In the genomic region with DNA sequence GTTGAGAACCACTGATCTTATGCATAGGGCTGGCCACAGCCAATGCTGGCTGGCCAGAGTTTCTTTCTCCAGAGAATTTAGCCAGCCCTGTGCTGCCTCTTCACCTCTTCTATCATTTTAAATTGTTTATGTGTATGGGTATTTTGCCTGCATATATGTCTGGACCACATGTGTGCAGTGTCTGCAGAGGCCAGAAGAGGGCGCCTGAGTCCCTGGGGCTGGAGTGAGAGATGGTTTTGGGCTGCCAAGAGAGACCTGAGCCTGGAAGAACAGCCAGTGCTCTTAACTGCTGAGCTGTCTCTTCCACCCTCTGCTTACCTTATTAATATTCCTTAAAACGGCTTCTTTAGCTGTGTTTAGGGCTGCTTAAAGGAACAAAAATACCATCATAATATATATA, we compare ENCODE assay signal across 10 mouse cellular contexts.
DNase-seq lines count a peak whose midpoint lies in the region; ATAC-seq lines count a peak whose summit lies in the region.
"Had no signal": no experiment of that assay in that cellular context is flagged by ENCODE, and none has a peak within 500 bp of the region (broad histone marks: within the 10 kb centered on the region; RNA-seq: fewer than 3 reads in every experiment).

No protein-coding gene starts in this region.

- no peak overlapping the region for H3K27ac ChIP-seq in heart, embryonic 12.5 days (ENCODE audit: poor library complexity, severe bottlenecking)
- H3K27ac ChIP-seq in limb, embryonic 10.5 days: no peak overlapping the region

- WGBS in heart, embryonic 12.5 days: 59% methylated on average over 2 of the region's 2 CpGs
- 58% methylated on average over 2 of the region's 2 CpGs for WGBS in limb, embryonic 10.5 days

- no peak overlapping the region for H3K9ac ChIP-seq in heart, embryonic 12.5 days

- 0 out of 2 replicates have a peak, but pooled peaks cover 2% of the 10 kb centered on the region for H3K9me3 ChIP-seq in heart, embryonic 12.5 days (replicated peaks)
- H3K9me3 ChIP-seq in limb, embryonic 10.5 days (replicated peaks): no peaks in the 10 kb centered on the region

- H3K4me3 ChIP-seq in heart, embryonic 12.5 days: no peak overlapping the region
- no peak overlapping the region for H3K4me3 ChIP-seq in limb, embryonic 10.5 days
- H3K4me3 ChIP-seq: myocyte had no signal

- no peaks in the 10 kb centered on the region for H3K36me3 ChIP-seq in heart, embryonic 12.5 days
- H3K36me3 ChIP-seq in limb, embryonic 10.5 days: no peaks in the 10 kb centered on the region

- no peaks in the 10 kb centered on the region for H3K27me3 ChIP-seq in heart, embryonic 12.5 days (replicated peaks)
- H3K27me3 ChIP-seq in limb, embryonic 10.5 days (ENCODE audit: low read depth, poor library complexity, severe bottlenecking): no peaks in the 10 kb centered on the region

- H3K4me1 ChIP-seq in heart, embryonic 12.5 days (replicated peaks): 0 out of 2 replicates have a peak, but pooled peaks cover 6% of the 10 kb centered on the region
- H3K4me1 ChIP-seq in limb, embryonic 10.5 days: peaks cover 6% of the 10 kb centered on the region

- DNase-seq in heart, postnatal 4 days: peak; percentile 59
- peak; percentile 29 for DNase-seq in urinary bladder, postnatal 14 days (ENCODE audit: low spot score)
- DNase-seq in urinary bladder, postnatal 4 days (ENCODE audit: low spot score in 2 of 2): no peak
- DNase-seq in induced T-regulatory cell, adult 2 months (ENCODE audit: low read depth): peak; percentile 25
- no peak for DNase-seq in spleen, postnatal 4 days (ENCODE audit: low spot score in 2 of 2)
- DNase-seq in limb, embryonic 10.5 days (ENCODE audit: low spot score): no peak
- DNase-seq in cerebellum, postnatal 36 days: no peak
- DNase-seq: cerebellum, adult 11-12 months had no signal

- ATAC-seq in heart, embryonic 12.5 days (ENCODE audit: insufficient number of reproducible peaks, low FRiP score): no peak

- H3K4me2 ChIP-seq in heart, embryonic 12.5 days: no peak overlapping the region

Comparison
In these comparisons a context has a peak if more than half of its experiments do, and no peak if none do; other contexts are left out.
1. DNase-seq: peak in heart, postnatal 4 days (single experiment), urinary bladder, postnatal 14 days (single experiment) and induced T-regulatory cell, adult 2 months (single experiment); none in urinary bladder, postnatal 4 days (0 of 2), spleen, postnatal 4 days (0 of 2), limb, embryonic 10.5 days (single experiment) and cerebellum, postnatal 36 days (0 of 2).